ENCODE assay signal across 8 mouse cellular contexts in the genomic region with DNA sequence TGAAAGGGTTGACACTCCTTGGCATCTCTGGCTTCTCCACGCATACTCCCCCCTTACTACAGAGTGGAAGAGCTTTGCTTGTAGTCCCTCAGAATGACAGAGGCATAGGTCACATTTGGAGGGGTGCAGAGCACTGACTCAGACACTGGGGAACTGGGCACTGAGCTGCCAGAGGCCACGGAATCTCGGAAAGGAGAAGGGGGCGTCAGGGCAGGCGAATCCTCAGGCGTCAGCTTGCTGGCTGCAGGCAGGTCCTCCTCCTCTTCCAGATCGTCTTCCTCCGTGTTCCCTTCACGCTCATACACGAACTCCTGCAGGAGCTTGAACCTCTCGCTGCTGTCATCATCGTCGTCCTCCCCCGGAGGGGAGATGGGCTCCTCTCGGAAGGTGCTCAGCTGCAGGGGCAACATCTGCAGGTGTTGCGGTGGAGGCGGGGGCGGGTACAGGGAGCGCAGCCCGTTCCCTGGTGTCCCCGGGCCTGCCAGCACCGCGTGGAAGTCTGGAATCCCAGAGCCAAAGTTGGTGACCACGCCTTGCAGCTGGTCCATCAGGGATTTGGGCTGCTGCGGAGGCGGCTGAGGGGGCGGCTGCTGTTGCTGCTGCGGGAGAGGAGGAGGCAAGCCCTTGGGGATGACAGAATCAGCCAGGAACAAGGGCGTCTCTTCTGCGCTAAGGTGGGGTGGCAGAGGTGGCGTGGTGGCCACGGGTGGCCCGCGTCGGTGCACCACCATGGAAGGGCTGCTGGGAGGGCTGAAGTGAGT. TPM values are rescaled to one million over a fixed set of nuclear protein-coding genes. Genes with fewer than 3 reads are reported as not detected.
DNase-seq lines count a peak whose midpoint lies in the region; ATAC-seq and TF ChIP-seq lines count a peak whose summit lies in the region.

No protein-coding gene starts in this region.

- WGBS in limb, embryonic 10.5 days, result 3% methylated on average over 35 of the region's 35 CpGs
- WGBS in neural tube, embryonic 12.5 days, result 4% methylated on average over 35 of the region's 35 CpGs

- H3K4me1 ChIP-seq in limb, embryonic 10.5 days, result peaks cover 13% of the 10 kb centered on the region
- peaks cover 13% of the 10 kb centered on the region; the same call in 1 of the 2 replicates for H3K4me1 ChIP-seq in neural tube, embryonic 12.5 days

- intact Hi-C loops in gastrocnemius, postnatal 14 days (cut with DNase I; ENCODE audit: low total_unique reads), result no loop called here

- peak; percentile 80 for ATAC-seq in neural tube, embryonic 12.5 days (ENCODE audit: low FRiP score, low read depth)

- H3K36me3 ChIP-seq in limb, embryonic 10.5 days, result no peaks in the 10 kb centered on the region
- no peaks in the 10 kb centered on the region for H3K36me3 ChIP-seq in neural tube, embryonic 12.5 days

- DNase-seq in kidney, postnatal 10 days, result peak; percentile 6
- no peak for DNase-seq in kidney, adult 18-20 months
- peak; percentile 56 for DNase-seq in brain, embryonic 14.5 days (ENCODE audit: low read depth)
- DNase-seq in gastrocnemius, postnatal 14 days, result peak; percentile 19
- DNase-seq in limb, embryonic 10.5 days (ENCODE audit: low spot score), result peak; percentile 51
- DNase-seq in thymus, adult 18-20 months, result no peak
- DNase-seq in urinary bladder, postnatal 25 days (ENCODE audit: low spot score), result no peak

- H3K4me3 ChIP-seq in limb, embryonic 10.5 days, result peak overlapping the region; percentile 55
- peak overlapping the region; percentile 41 for H3K4me3 ChIP-seq in neural tube, embryonic 12.5 days

- H3K27me3 ChIP-seq in limb, embryonic 10.5 days (ENCODE audit: low read depth, poor library complexity, severe bottlenecking), result peaks cover 17% of the 10 kb centered on the region
- H3K27me3 ChIP-seq in neural tube, embryonic 12.5 days (replicated peaks), result peaks cover 8% of the 10 kb centered on the region; the same call in 1 of the 2 replicates

- no peak for TF ChIP-seq CTCF in brain, embryonic 14.5 days (IDR thresholded peaks at IDR 0.05; ENCODE audit: borderline replicate concordance, extremely low read depth, insufficient read depth, insufficient read length)

- peak overlapping the region; percentile 95 for H3K4me2 ChIP-seq in neural tube, embryonic 12.5 days (replicated peaks)

- H3K9me3 ChIP-seq in limb, embryonic 10.5 days (replicated peaks), result no peaks in the 10 kb centered on the region
- no peaks in the 10 kb centered on the region for H3K9me3 ChIP-seq in neural tube, embryonic 12.5 days

- no peak for TF ChIP-seq POLR2A in brain, embryonic 14.5 days (IDR thresholded peaks at IDR 0.05; ENCODE audit: borderline replicate concordance, extremely low read depth, insufficient read depth, insufficient read length, poor library complexity, severe bottlenecking)

- H3K9ac ChIP-seq in neural tube, embryonic 12.5 days, result peak overlapping the region; percentile 53

- H3K27ac ChIP-seq in limb, embryonic 10.5 days, result 0 out of 2 replicates have a peak overlapping the region, but pooled peaks have one; percentile 47
- no peak overlapping the region for H3K27ac ChIP-seq in neural tube, embryonic 12.5 days

RNA-seq across cellular contexts. Expression of a gene that starts 7.9 kb away (rescaled TPM):
- polyA plus RNA-seq in brain, embryonic 14.5 days (2012; rRNA removed), result not detected in 2 replicates
- total RNA-seq in gastrocnemius, postnatal 14 days (2021), result not detected
- not detected in 2 replicates for polyA plus RNA-seq in limb, embryonic 10.5 days (2016; fragmentation: Nextera tagmentation; extraction: Ambion mirVana)
- not detected in 2 replicates for polyA plus RNA-seq in neural tube, embryonic 12.5 days (2016; fragmentation: Nextera tagmentation; extraction: Ambion mirVana)

Comparison
In these comparisons a context has a peak if more than half of its experiments do, and no peak if none do; other contexts are left out.
1. DNase-seq: peak in kidney, postnatal 10 days (single experiment), brain, embryonic 14.5 days (single experiment), gastrocnemius, postnatal 14 days (single experiment) and limb, embryonic 10.5 days (single experiment); none in kidney, adult 18-20 months (single experiment), thymus, adult 18-20 months (0 of 2) and urinary bladder, postnatal 25 days (single experiment).